Mouse (Mus musculus) neural tube, embryonic 11.5 days (tissue): ENCODE results near the gene D17H6S53E. TPM values are rescaled to one million over a fixed set of nuclear protein-coding genes. Genes with fewer than 3 reads are reported as not detected.
A peak's percentile ranks its signal among the peaks of the same experiment; 100 is the strongest.

Experiments
- ATAC-seq: fragments of 200-750 bp; cut with Nextera tagmentation; 2 replicates; pipeline ENCODE4 v1.8.0; 2017; ENCODE audit warnings: moderate number of reproducible peaks, mild to moderate bottlenecking, moderate TSS enrichment, moderate library complexity; ENCODE audit not compliant: insufficient read depth, low FRiP score, low TSS enrichment
- DNase-seq: peaks from one replicate; pipeline ENCODE4 v3.0.0-alpha.2; 2015; ENCODE audit warnings: low spot score
- H3K27ac ChIP-seq: fragments of 300-500 bp; sonication (generic); 2 replicates; pipeline ENCODE4 v1.5.1; 2014; ENCODE audit warnings: low read depth, mild to moderate bottlenecking, low read length
- H3K27me3 ChIP-seq: fragments of 300-500 bp; sonication (generic); 2 replicates; pipeline ENCODE4 v1.6.1; 2014; ENCODE audit warnings: mild to moderate bottlenecking, low read length, mixed read lengths; ENCODE audit not compliant: control insufficient read depth, insufficient read depth
- H3K36me3 ChIP-seq: fragments of 300-500 bp; sonication (generic); 2 replicates; pipeline ENCODE4 v1.6.1; 2014; ENCODE audit warnings: mild to moderate bottlenecking, low read length, moderate library complexity, mixed read lengths; ENCODE audit not compliant: control insufficient read depth, insufficient read depth
- H3K4me1 ChIP-seq: fragments of 300-500 bp; sonication (generic); 2 replicates; pipeline ENCODE4 v1.6.1; 2014; ENCODE audit warnings: low read length, mixed read lengths; ENCODE audit not compliant: control insufficient read depth, insufficient read depth
- H3K4me2 ChIP-seq: fragments of 300-500 bp; sonication (generic); 2 replicates; pipeline ENCODE4 v1.6.1; 2014; ENCODE audit warnings: low read depth, mild to moderate bottlenecking, moderate library complexity
- H3K4me3 ChIP-seq: fragments of 300-500 bp; sonication (generic); 2 replicates; pipeline ENCODE4 v1.5.1; 2014; ENCODE audit warnings: low read depth, low read length
- H3K9ac ChIP-seq: fragments of 300-500 bp; sonication (generic); 2 replicates; pipeline ENCODE4 v1.6.1; 2014; ENCODE audit warnings: mild to moderate bottlenecking, low read length
- H3K9me3 ChIP-seq: fragments of 300-500 bp; sonication (generic); 2 replicates; pipeline ENCODE4 v1.6.1; 2016; ENCODE audit warnings: low read length; ENCODE audit not compliant: control insufficient read depth
- WGBS: fragments of 180-500 bp; shearing (Covaris S2); extraction: QIAGEN DNeasy Blood & Tissue Kit; methylation state at CpG from one replicate; pipeline ENCODE4 v1.1.7; 2014; 5-methylcytosine and 5-hydroxymethylcytosine counted together
- polyA plus RNA-seq: library from polyadenylated mRNA; unstranded; fragments of >200 nt; fragmentation: Nextera tagmentation; extraction: Ambion mirVana; gene quantifications from 2 replicates; pipeline ENCODE4 v1.2.1, GENCODE M21; 2014

D17H6S53E gene
- polyA plus RNA-seq: 7.0 and 7.6 TPM in 2 replicates

- H3K27ac ChIP-seq: peak within 1 kb of the TSS; percentile 73
- H3K4me1 ChIP-seq: peaks cover 11% of the 10 kb centered on the region
- H3K36me3 ChIP-seq: no peaks in the 10 kb centered on the region; the same call in 1 of the 2 replicates
- H3K4me2 ChIP-seq: peak within 1 kb of the TSS; percentile 76
- peak within 1 kb of the TSS; percentile 87 for H3K9ac ChIP-seq
- H3K27me3 ChIP-seq: no peaks in the 10 kb centered on the region
- no peaks in the 10 kb centered on the region for H3K9me3 ChIP-seq
- WGBS: under 1% methylated on average over 36 of the region's 36 CpGs
- peak; percentile 78 for DNase-seq
- H3K4me3 ChIP-seq: peak within 1 kb of the TSS; percentile 61
- ATAC-seq: peak; percentile 15; the same call in 1 of the 2 replicates
Measured at GRCm38 (mm10) chr17:35126206-35126611, at the start of gene D17H6S53E. Gene D17H6S53E (plus strand): TSS chr17:35126373.

DNA sequence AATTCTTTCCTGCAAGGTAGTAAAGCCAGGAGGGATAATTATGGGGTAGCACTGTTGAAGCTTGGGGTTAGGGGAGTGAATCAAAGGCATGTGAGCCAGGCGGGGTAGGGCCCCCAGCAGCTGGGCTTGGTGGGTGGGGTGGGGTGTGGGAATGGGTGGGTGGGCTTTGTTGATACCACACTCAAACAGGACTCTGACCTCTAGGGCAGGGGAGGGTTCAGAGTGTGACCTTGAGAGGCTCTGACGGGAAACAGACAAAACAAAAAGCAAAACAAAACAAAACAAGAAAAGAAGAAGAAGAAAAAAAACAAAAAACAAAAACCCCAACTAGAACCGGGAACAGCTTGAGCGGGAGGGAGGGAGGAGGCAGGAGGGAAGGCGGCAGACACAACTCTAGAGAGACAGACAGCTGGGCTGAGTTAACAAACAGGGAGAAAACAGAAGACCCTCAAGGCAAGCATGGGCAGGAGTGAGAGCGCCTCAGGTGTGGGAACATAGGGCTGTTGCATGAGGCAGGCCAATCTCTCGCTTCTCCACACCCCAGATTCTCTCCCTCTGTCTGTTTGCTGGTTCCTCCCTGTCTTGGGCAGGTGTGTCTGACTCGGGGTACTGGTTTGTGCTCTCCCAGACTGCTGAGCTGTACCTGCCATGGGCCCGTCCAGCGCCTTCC lies 49.5 kb upstream of the D17H6S53E start, which contains the start of gene Ly6g6e:
Gene Ly6g6e (plus strand): TSS at position 396 of the 670 bp plus-strand sequence.
- H3K4me3 ChIP-seq: peak within 1 kb of the TSS; percentile 9
- no peaks in the 10 kb centered on the region for H3K36me3 ChIP-seq
- H3K9ac ChIP-seq: peak within 1 kb of the TSS; percentile 57
- no peaks in the 10 kb centered on the region for H3K27me3 ChIP-seq
- ATAC-seq: no peak
- no peaks in the 10 kb centered on the region for H3K9me3 ChIP-seq
- H3K27ac ChIP-seq: no peak within 1 kb of the TSS
- 25% methylated on average over 10 of the region's 10 CpGs for WGBS
- DNase-seq: no peak
- peaks cover 9% of the 10 kb centered on the region for H3K4me1 ChIP-seq
- H3K4me2 ChIP-seq: peak within 1 kb of the TSS; percentile 42

DNA sequence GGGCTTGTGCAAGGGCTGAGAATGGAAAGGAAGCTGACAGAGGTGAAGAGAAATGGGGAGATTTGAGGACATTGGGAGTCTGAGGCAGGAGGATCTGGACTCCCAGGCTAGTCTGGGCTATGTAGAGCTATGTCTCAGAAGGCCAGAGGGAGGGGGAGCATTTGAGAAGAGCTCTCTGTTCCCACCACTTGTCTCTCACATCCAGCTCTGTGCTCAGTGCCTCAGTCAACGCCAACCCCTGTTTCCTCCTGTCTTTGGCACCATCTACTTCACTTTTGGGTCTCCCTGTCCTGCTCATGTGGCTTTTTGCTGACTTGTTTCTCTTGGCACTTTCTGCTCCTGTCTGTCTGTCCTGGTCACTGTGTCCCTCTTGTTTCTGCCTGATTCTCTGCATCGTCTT lies 48.9 kb upstream of the D17H6S53E start:
- H3K36me3 ChIP-seq: no peaks in the 10 kb centered on the region
- no peaks in the 10 kb centered on the region for H3K27me3 ChIP-seq
- peak overlapping the region; percentile 42 for H3K4me2 ChIP-seq
- DNase-seq: no peak
- WGBS: 30% methylated on average over 2 of the region's 2 CpGs
- peak overlapping the region; percentile 57 for H3K9ac ChIP-seq
- peaks cover 9% of the 10 kb centered on the region for H3K4me1 ChIP-seq
- peak overlapping the region; percentile 9; the same call in 1 of the 2 replicates for H3K4me3 ChIP-seq
- ATAC-seq: no peak
- no peaks in the 10 kb centered on the region for H3K9me3 ChIP-seq
- no peak overlapping the region for H3K27ac ChIP-seq

- Histone ChIP-seq H3K4me3 (peak within 1 kb of the TSS; percentile 9), H3K36me3 (no peaks in the 10 kb centered on the region), H3K27me3 (no peaks in the 10 kb centered on the region), H3K4me1 (peaks cover 9% of the 10 kb centered on the region), H3K9ac (peak within 1 kb of the TSS; percentile 57), H3K4me2 (peak within 1 kb of the TSS; percentile 42), H3K9me3 (no peaks in the 10 kb centered on the region), H3K27ac (no peak within 1 kb of the TSS)
- WGBS: 10% methylated on average over 14 of the region's 14 CpGs
- ATAC-seq (no peak), DNase-seq (peak; percentile 51)
Measured at GRCm38 (mm10) chr17:35077786-35078233, 48.4 kb upstream of the D17H6S53E start, which contains the start of gene Ly6g6d. Gene Ly6g6d (minus strand): TSS chr17:35078065.

DNA sequence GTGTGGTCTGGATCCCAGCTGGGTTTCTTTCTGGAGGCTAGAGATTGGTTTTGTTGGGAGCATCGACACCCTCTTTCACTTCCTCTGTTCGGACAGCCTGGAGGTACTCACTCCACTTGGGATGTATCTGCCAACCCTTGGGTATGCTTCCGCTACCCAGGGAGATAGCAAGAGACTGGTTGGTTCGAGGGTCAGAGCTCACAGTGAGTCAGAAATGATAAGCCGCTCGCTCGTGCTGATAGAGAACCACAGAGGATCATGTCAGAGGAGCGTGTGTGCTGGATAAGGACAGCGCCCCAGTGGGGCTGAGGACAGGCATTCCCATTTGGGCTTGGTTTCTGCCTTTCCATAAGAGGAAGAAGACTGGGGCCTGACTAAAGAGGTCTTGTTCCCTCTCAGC lies 46.4 kb upstream of the D17H6S53E start:
- no peak for ATAC-seq
- no peak for DNase-seq
- H3K36me3 ChIP-seq: no peaks in the 10 kb centered on the region
- H3K27ac ChIP-seq: no peak overlapping the region
- no peaks in the 10 kb centered on the region for H3K9me3 ChIP-seq
- H3K27me3 ChIP-seq: no peaks in the 10 kb centered on the region
- no peak overlapping the region for H3K4me2 ChIP-seq
- 75% methylated on average over 9 of the region's 9 CpGs for WGBS
- peaks cover 9% of the 10 kb centered on the region for H3K4me1 ChIP-seq
- H3K9ac ChIP-seq: no peak overlapping the region
- H3K4me3 ChIP-seq: no peak overlapping the region

GRCm38 (mm10) chr17:35080248-35080647 lies 45.9 kb upstream of the D17H6S53E start:
- DNase-seq (no peak), ATAC-seq (no peak)
- H3K4me1 ChIP-seq: peaks cover 9% of the 10 kb centered on the region
- H3K36me3 ChIP-seq: no peaks in the 10 kb centered on the region
- no peak overlapping the region for H3K4me3 ChIP-seq
- H3K27ac ChIP-seq: no peak overlapping the region
- no peak overlapping the region for H3K9ac ChIP-seq
- WGBS: 62% methylated on average over 6 of the region's 6 CpGs
- H3K27me3 ChIP-seq: no peaks in the 10 kb centered on the region
- H3K9me3 ChIP-seq: no peaks in the 10 kb centered on the region
- H3K4me2 ChIP-seq: no peak overlapping the region

- WGBS: 80% methylated on average over 4 of the region's 4 CpGs
- Histone ChIP-seq H3K4me2 (no peak overlapping the region), H3K4me1 (peaks cover 9% of the 10 kb centered on the region), H3K36me3 (no peaks in the 10 kb centered on the region), H3K27ac (no peak overlapping the region), H3K27me3 (no peaks in the 10 kb centered on the region), H3K4me3 (no peak overlapping the region), H3K9ac (no peak overlapping the region), H3K9me3 (no peaks in the 10 kb centered on the region)
- ATAC-seq (no peak), DNase-seq (no peak)
Measured at GRCm38 (mm10) chr17:35080710-35081109, 45.5 kb upstream of the D17H6S53E start.

DNA sequence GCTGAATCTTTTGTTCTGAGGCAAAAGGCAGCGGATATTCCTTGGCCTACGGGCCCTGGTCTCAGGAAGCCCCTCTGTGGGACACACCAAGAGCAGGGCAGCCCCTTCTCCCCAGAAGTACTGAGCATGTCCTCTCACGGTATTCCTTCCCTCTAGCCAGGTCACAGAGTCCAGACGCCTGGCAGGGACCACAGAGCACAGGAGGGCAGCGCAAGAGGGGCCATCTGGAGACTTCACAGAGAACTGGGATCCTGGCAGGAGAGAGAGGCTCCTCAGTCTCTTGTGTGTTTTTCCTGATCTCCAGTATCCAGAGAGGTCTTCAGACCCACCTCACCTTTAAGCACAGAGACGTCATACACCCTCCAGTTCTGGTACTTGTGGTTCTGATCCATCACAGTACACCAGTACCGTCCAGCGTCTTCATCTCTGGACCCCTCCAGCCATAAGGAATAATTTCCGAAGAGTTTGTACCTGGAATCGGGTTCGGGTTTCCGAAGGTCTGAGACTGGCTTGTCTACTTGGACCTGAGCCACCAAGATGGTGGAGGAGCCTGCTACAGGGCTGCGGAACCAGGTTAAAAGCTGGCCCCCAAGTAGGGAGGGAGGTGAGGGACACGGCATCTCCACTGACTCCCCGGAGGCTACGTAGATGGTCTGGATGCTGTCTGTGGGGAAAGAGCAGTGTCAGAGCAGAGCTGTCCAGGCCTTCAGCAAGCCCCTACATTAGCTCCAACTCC lies 43.2 kb upstream of the D17H6S53E start:
- Histone ChIP-seq H3K27me3 (no peaks in the 10 kb centered on the region), H3K27ac (no peak overlapping the region), H3K36me3 (no peaks in the 10 kb centered on the region), H3K9ac (no peak overlapping the region), H3K4me3 (no peak overlapping the region), H3K4me2 (no peak overlapping the region), H3K9me3 (no peaks in the 10 kb centered on the region), H3K4me1 (0 out of 2 replicates have a peak, but pooled peaks cover under 1% of the 10 kb centered on the region)
- 89% methylated on average over 16 of the region's 16 CpGs for WGBS
- no peak for ATAC-seq
- no peak for DNase-seq
